ENCODE assay signal across 7 mouse cellular contexts in the genomic region with DNA sequence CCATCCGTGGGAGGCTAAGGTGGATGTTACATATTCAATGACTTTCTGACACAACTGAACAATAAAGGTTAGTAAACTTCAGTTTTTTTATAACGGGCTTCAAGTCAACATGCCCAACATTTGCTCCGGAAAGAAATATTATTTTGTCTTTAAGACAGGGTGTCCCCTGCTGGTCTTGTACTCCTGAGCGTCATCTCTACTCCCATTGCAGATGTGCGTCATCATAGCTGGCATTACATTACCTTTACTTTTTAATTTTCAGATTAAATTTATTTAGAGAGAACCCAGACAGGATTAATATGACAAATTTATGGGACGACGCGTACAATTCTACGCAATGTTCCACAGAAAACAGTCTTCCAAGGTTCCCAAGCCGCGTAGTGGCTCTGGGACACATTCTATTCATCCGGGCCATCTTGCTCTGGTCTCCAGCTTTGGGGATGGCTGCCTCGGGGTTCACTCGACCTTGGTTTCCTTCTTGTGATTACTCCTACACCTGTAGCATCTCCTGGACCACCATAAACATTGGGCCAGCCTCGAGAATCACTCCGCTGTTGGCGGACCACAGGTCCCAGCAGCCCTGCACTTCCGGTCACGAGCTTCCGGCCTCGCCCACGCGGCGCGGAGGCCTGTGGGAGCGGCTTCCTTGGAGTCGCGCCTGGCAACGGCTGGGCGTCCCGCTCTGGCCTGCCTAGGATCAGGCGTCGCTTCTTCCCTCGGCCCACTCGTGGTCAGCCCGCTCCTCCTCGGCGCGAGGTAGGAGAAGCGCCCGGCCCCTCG. TPM values are rescaled to one million over a fixed set of nuclear protein-coding genes. Genes with fewer than 3 reads are reported as not detected.
DNase-seq lines count a peak whose midpoint lies in the region; ATAC-seq and TF ChIP-seq lines count a peak whose summit lies in the region.

A gene (plus strand): TSS at position 631 of the 780 bp plus-strand sequence.

- H3K4me1 ChIP-seq in embryonic facial prominence, embryonic 13.5 days = peaks cover 10% of the 10 kb centered on the region
- peaks cover 9% of the 10 kb centered on the region; the same call in 1 of the 2 replicates for H3K4me1 ChIP-seq in kidney, adult 2 months (ENCODE audit: control insufficient read depth, insufficient read depth, low read length)
- peaks cover 8% of the 10 kb centered on the region; the same call in 1 of the 2 replicates for H3K4me1 ChIP-seq in limb, embryonic 12.5 days (replicated peaks)
- H3K4me1 ChIP-seq in midbrain, embryonic 15.5 days = peaks cover 14% of the 10 kb centered on the region
- H3K4me1 ChIP-seq in spleen, adult 2 months (ENCODE audit: control insufficient read depth, insufficient read depth, insufficient read length) = no peaks in the 10 kb centered on the region

- H3K36me3 ChIP-seq in embryonic facial prominence, embryonic 13.5 days = no peaks in the 10 kb centered on the region
- no peaks in the 10 kb centered on the region for H3K36me3 ChIP-seq in kidney, adult 2 months (ENCODE audit: control insufficient read depth, insufficient read depth, low read length)
- no peaks in the 10 kb centered on the region for H3K36me3 ChIP-seq in limb, embryonic 12.5 days
- H3K36me3 ChIP-seq in midbrain, embryonic 15.5 days (replicated peaks) = no peaks in the 10 kb centered on the region
- no peaks in the 10 kb centered on the region for H3K36me3 ChIP-seq in spleen, adult 2 months (ENCODE audit: control insufficient read depth, insufficient read depth, low read length)

- peak within 1 kb of the TSS; percentile 39; the same call in 1 of the 2 replicates for H3K27ac ChIP-seq in embryonic facial prominence, embryonic 13.5 days
- peak within 1 kb of the TSS; percentile 90 for H3K27ac ChIP-seq in kidney, adult 2 months (ENCODE audit: insufficient read depth, low read depth, low read length)
- no peak within 1 kb of the TSS for H3K27ac ChIP-seq in limb, embryonic 12.5 days
- H3K27ac ChIP-seq in midbrain, embryonic 15.5 days = peak within 1 kb of the TSS; percentile 82
- no peak within 1 kb of the TSS; the same call in 1 of the 2 replicates for H3K27ac ChIP-seq in spleen, adult 2 months (ENCODE audit: insufficient read depth, low read length)

- H3K27me3 ChIP-seq in embryonic facial prominence, embryonic 13.5 days = no peaks in the 10 kb centered on the region
- H3K27me3 ChIP-seq in kidney, adult 2 months (replicated peaks; ENCODE audit: control insufficient read depth, insufficient read depth, low read length) = no peaks in the 10 kb centered on the region
- no peaks in the 10 kb centered on the region for H3K27me3 ChIP-seq in limb, embryonic 12.5 days
- H3K27me3 ChIP-seq in midbrain, embryonic 15.5 days (replicated peaks) = no peaks in the 10 kb centered on the region
- H3K27me3 ChIP-seq in spleen, adult 2 months (ENCODE audit: control insufficient read depth, insufficient read depth, low read length) = no peaks in the 10 kb centered on the region

- peak; percentile 83 for TF ChIP-seq POLR2A in kidney, adult 2 months (IDR thresholded peaks at IDR 0.05; ENCODE audit: low read depth, low read length)
- TF ChIP-seq POLR2A in spleen, adult 2 months (IDR thresholded peaks at IDR 0.05; ENCODE audit: low read depth, low read length) = peak; percentile 33

- ATAC-seq in embryonic facial prominence, embryonic 13.5 days (ENCODE audit: insufficient number of reproducible peaks, insufficient read depth, low FRiP score, low TSS enrichment, low read depth) = peak; percentile 97
- peak; percentile 97 for ATAC-seq in limb, embryonic 12.5 days (ENCODE audit: insufficient number of reproducible peaks, insufficient read depth, low FRiP score, low TSS enrichment, low read depth)
- ATAC-seq in midbrain, embryonic 15.5 days (replicated peaks) = peak; percentile 100

- H3K9me3 ChIP-seq in embryonic facial prominence, embryonic 13.5 days = no peaks in the 10 kb centered on the region
- H3K9me3 ChIP-seq in limb, embryonic 12.5 days = no peaks in the 10 kb centered on the region
- no peaks in the 10 kb centered on the region for H3K9me3 ChIP-seq in midbrain, embryonic 15.5 days

- peak within 1 kb of the TSS; percentile 96 for H3K4me3 ChIP-seq in embryonic facial prominence, embryonic 13.5 days
- H3K4me3 ChIP-seq in kidney, adult 2 months (ENCODE audit: insufficient read depth, low read depth, low read length) = peak within 1 kb of the TSS; percentile 99
- peak within 1 kb of the TSS; percentile 85 for H3K4me3 ChIP-seq in limb, embryonic 12.5 days (replicated peaks)
- H3K4me3 ChIP-seq in midbrain, embryonic 15.5 days = peak within 1 kb of the TSS; percentile 99
- H3K4me3 ChIP-seq in spleen, adult 2 months (ENCODE audit: extremely low read depth, insufficient read depth, insufficient read length) = peak within 1 kb of the TSS; percentile 99

- no peak for TF ChIP-seq CTCF in kidney, adult 2 months (conservative IDR thresholded peaks at IDR 0.05; ENCODE audit: insufficient read depth, insufficient read length, low read depth, low read length)
- TF ChIP-seq CTCF in spleen, adult 2 months (IDR thresholded peaks at IDR 0.05; ENCODE audit: extremely low read depth, insufficient read depth, insufficient read length, insufficient replicate concordance) = no peak

- H3K4me2 ChIP-seq in embryonic facial prominence, embryonic 13.5 days = peak within 1 kb of the TSS; percentile 73
- H3K4me2 ChIP-seq in limb, embryonic 12.5 days = peak within 1 kb of the TSS; percentile 69
- peak within 1 kb of the TSS; percentile 65 for H3K4me2 ChIP-seq in midbrain, embryonic 15.5 days

- peak; percentile 97 for DNase-seq in adrenal gland, postnatal 36 days
- peak; percentile 95 for DNase-seq in heart, adult 18-20 months
- DNase-seq in kidney, adult 2 months = peak; percentile 96
- DNase-seq in spleen, adult 2 months (ENCODE audit: low read depth in 1 of 2, low spot score in 2 of 2) = peak; percentile 59 to 85

- peak within 1 kb of the TSS; percentile 88 for H3K9ac ChIP-seq in embryonic facial prominence, embryonic 13.5 days
- H3K9ac ChIP-seq in limb, embryonic 12.5 days (replicated peaks) = peak within 1 kb of the TSS; percentile 73
- peak within 1 kb of the TSS; percentile 93 for H3K9ac ChIP-seq in midbrain, embryonic 15.5 days

- WGBS in embryonic facial prominence, embryonic 13.5 days = 4% methylated on average over 42 of the region's 42 CpGs
- WGBS in kidney, adult 2 months = 2% methylated on average over 42 of the region's 42 CpGs
- 5% methylated on average over 41 of the region's 42 CpGs for WGBS in limb, embryonic 12.5 days
- 3% methylated on average over 42 of the region's 42 CpGs for WGBS in midbrain, embryonic 15.5 days
- 3% methylated on average over 41 of the region's 42 CpGs for WGBS in spleen, adult 2 months

RNA-seq across cellular contexts. Expression of the gene that starts here (rescaled TPM):
- total RNA-seq in adrenal gland, postnatal 36 days (2021) = 10 to 100 TPM; 10.2 to 12.2 TPM
- polyA plus RNA-seq in embryonic facial prominence, embryonic 13.5 days (2015; fragmentation: Nextera tagmentation; extraction: Ambion mirVana) = 18.4 and 18.7 TPM in 2 replicates
- total RNA-seq in heart, adult 18-20 months (2021) = 1 to 10 TPM; 3.9 to 5.2 TPM
- 5.9 and 6.7 TPM in 2 replicates for polyA plus RNA-seq in kidney, adult 2 months (2012; rRNA removed)
- 16.8 and 17.0 TPM in 2 replicates for polyA plus RNA-seq in limb, embryonic 12.5 days (2016; fragmentation: Nextera tagmentation; extraction: Ambion mirVana)
- polyA plus RNA-seq in midbrain, embryonic 15.5 days (2015; fragmentation: Nextera tagmentation; extraction: Ambion mirVana) = 20.6 and 21.6 TPM in 2 replicates
- 0.50 and 0.62 TPM in 2 replicates for polyA plus RNA-seq in spleen, adult 2 months (2012; rRNA removed)

Comparison
In these comparisons a context has a peak if more than half of its experiments do, and no peak if none do; other contexts are left out.
1. Peak in DNase-seq and H3K4me3 ChIP-seq in spleen, adult 2 months; RNA of the gene not detected or under 1 TPM.
2. H3K27ac ChIP-seq: peak in embryonic facial prominence, embryonic 13.5 days (single experiment), kidney, adult 2 months (single experiment) and midbrain, embryonic 15.5 days (single experiment); none in limb, embryonic 12.5 days (single experiment) and spleen, adult 2 months (single experiment).
3. Peak in every context shown above with its lines, with median percentiles within 50 percentile points of each other: DNase-seq, ATAC-seq, H3K4me2 ChIP-seq, H3K4me3 ChIP-seq and H3K9ac ChIP-seq.